Mouse (Mus musculus) spleen, adult 18-20 months (tissue): ENCODE data around the gene Zfp974.
A peak's percentile ranks its signal among the peaks of the same experiment; 100 is the strongest.
"Not testable (repeated sequence)": the region's sequence is repeated elsewhere in the genome, so short reads cannot be mapped to it uniquely, and the experiment has no call there.

Experiments used
- DNase-seq, 2 experiments: peaks; one replicate each; pipeline ENCODE4 v3.0.0; 2022; ENCODE audit warnings: mixed read lengths in 2 of 2

Zfp974 gene

DNA sequence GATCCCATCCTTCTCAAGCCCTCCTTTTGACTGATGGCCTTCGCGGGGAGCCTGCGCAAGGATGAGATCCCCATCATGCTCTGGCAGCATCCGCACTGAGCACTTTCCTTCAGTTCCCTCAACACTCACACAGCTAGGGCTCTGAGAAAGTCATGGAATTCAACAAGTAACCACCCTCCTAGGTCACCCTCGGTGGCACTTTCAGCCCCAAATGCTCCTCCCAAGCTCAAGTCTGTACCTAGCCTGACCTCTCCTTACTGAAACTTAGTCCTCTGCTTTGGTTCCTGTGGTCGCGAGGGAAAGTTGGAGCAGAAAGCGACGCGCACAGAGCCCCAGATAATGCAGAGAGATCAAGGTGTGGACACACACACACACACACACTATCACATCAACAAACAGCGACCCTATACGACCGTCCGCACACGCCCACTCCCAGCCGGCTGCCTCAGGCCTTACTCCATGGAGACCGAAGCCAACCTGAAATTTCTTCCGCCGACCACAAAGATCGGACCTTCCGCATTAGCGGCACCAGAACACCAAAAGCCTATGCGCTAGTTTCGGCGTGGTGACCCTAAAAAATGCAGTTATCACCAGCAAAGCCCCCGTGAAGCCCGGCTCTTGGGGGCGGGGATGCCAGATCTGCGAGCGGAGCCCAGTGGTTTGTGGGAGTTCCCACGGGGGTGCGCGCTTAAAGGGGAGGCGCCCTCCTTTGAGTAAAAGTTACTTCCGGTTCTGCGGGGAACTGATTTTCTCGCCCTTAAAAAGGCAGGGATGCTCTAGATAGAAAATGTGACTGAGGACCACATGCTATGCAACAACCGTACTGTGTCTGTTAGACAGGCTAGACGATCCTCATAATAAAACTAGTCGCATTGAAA lies at the start of gene Zfp974:
Gene Zfp974, minus strand, starts transcription at position 643 of the 878 bp plus-strand sequence.
- DNase-seq: peak; percentile 41 to 65

DNA sequence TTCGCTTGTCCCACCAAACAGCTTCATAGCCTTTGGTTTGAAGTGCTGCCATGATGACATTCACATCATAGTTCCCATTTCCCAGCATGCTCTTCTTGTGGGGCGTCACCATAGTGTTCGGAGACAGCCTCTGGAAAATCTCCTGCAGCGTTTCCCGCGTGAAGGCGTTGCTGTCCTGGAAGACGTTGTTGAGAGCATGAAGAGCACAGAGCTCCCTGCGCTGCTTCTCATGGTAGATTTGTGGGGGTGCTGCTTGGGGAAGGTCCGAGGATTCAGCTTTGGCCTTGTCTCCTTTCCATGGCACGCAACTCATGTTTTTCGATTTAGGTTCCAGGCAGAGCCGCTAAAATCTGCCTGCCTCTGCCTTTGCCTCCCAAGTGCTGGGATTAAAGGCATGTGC lies 20.2 kb upstream of the Zfp974 start:
- DNase-seq: not testable (repeated sequence)

DNA sequence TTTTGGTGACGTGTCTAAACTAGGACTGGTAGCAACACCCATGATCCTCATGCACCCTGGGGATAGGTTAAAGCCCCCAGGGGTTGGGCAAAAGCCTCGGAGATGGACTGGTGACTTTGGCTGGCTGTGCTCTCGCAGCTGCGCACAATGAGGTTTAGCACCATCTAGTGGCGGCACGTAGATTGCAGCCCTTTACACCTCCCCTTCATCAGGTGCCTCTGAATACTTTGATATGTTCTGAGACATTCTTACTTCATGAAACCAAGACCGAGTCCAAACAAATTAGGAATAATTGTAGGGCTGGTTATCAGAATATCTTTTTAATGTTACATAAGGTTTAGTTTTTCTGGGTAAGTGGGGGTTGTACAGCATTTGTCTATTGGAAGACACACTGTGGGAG lies 12.6 kb upstream of the Zfp974 start:
- peak in 1 of 2 experiments; percentile 35 for DNase-seq

DNA sequence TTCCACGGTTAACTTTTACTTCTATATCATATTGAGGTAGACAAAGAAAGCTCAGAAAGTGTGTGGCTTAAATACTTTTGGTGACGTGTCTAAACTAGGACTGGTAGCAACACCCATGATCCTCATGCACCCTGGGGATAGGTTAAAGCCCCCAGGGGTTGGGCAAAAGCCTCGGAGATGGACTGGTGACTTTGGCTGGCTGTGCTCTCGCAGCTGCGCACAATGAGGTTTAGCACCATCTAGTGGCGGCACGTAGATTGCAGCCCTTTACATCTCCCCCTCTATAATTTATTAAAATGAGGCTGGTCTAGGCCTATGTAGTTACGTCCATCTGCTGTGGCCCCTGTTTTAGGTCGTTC lies 4.5 kb upstream of the Zfp974 start:
- not testable (repeated sequence) for DNase-seq

DNA sequence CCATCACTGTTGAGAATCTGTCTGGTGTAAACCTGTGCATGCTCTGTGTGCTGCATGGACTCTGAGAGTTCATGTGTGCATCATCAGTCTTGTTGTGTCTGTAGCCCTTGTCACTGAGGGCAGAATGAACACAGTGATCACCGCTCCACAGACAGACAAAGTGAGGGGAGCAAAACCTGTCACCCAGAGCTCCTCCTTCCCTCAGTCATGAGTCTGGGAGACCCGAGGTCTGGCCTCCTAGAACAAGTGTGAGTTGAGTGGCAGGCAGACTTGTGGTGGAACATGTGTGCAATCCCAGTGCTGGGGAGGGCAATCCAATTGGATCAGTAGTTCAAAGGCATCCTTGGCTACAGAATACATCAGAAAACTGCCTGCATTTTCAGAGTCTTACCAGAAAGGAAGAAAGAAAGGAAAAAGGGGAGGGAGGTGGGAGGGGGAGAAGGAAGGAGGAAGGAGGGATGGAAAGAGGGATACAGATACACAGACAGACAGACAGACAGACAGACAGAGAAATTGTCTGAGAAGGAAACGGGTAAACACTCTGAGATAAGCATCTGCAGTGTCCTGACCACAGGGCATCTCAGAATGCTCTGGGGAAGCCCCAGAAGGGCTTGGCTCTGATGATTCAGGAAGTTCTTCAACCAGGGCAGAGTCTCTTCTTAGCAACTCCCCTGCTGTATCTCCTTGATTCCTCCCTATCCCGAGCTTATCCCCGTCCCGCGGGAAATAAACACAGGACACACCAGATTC lies 4.0 kb upstream of the Zfp974 start:
- DNase-seq: peak; percentile 19 to 28

DNA sequence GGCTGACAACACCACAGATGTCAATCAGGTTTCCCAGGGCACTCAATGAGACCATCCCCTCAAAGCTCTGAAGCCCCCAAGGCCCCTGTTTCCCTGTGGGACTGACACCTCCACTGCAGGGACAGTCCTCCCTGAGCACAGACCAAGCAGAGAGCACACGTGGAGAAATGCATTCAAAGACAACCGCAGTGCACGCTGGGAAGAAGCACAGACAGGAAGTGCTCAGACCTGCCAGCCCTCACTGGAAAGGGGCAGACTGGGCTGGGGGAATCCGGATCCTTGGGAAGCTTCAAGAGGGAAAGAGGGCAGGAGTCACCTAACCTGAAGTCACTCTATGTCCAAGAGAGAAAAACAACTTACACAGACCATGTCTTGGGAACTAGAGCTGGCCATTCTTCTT lies 2.2 kb downstream of the Zfp974 start:
- DNase-seq: not testable (repeated sequence)

DNA sequence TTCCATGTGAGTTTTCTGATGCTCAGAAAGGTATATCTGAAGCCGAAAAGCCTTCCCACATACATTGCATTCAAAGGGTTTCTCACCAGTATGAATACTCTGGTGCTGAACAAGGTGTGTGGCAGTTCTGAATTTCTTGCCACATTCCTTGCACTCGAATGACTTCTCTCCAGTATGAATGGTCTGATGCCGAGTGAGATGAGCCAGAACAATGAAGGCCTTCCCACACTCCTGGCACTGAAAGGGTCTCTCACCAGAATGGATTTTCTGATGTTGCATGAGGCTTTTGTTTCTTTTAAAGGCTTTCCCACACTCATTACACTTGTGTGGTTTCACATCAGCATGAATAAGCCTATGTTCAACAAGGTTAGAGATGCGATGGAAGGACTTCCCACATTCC lies 18.3 kb downstream of the Zfp974 start:
- not testable (repeated sequence) for DNase-seq

DNA sequence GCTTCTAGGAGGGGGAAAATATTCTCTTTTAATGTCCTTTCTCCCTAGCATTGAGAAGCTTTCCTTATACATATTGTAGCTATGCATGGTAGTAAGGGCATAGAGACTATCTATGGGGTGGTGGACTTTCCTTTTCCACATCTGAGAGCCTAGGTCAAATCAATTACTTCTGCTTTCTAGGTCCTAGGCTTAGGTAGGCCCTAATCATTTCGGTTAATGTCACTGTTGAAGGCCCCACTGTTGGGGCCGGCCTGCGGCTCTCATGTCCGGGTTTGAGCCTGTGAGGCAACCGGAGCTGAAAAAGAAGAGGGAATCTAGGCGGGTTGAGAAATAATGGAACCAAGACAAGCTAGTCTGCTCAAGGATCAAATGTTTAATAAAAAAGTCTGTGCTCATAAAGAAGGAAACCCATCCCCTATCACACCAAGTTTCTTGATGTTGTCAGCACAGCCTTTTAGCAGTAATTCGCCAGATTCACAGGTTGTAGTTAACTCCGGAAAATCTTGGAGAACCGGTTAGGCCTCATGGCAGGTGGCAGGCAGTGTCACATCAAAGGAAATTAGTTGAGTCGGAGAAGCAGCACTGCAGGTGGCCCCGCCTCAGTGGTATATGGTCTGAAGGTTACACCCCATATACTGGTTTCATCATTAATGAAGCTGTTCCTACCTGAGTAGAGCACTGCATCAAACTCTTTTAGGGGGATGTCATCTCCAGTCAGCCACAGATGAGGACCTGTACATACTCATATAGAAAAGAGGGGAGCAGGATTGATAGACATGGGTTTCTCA lies 24.0 kb downstream of the Zfp974 start:
- DNase-seq: no peak

DNA sequence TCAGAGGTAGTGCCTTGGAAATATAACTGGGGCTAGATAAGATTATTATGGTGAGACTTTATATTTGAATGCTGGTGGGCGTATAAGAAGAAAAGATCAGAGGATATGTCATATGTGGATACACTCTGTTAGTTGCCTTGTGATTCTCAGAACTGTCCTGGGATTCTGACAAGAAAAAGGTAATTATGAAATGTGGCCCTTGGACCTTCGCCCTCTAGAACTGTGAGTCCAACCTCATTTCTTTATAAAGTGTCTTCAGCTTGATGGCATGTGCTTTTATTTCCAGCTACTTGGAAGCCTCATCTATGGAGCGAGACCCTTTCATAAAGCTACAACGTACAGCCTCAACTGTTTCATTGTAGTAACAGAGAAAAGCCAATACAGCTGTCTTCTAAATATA lies 28.7 kb downstream of the Zfp974 start:
- no peak for DNase-seq

DNA sequence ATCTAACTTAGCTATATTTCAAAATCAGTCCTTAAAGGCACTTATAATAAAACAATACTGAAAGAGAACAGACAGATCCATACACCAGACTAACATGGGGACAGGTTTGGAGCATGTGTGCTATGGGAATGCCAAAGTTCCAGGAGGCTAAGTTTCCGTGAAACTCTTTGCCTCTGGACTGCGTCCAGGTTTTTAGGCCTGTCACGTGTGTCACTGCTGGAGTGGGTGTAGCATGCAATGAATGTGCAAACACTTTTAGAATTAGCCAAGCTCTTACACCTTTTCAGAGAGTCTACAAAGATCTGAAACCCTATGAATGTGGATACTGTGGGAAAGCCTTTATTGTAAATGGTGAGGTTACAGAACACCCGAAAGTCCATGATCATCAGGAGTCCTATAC lies 47.5 kb downstream of the Zfp974 start:
- no peak for DNase-seq

DNA sequence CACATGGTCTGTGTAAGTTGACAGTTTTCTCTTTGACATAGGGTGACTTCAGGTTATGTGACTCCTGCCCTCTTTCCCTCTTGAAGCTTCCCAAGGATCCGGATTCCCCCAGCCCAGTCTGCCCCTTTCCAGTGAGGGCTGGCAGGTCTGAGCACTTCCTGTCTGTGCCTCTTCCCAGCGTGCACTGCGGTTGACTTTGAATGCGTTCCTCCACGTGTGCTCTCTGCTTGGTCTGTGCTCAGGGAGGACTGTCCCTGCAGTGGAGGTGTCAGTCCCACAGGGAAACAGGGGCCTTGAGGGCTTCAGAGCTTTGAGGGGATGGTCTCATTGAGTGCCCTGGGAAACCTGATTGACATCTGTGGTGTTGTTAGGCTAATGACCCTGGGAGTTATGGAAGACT lies 66.7 kb downstream of the Zfp974 start:
- DNase-seq: not testable (repeated sequence)

DNA sequence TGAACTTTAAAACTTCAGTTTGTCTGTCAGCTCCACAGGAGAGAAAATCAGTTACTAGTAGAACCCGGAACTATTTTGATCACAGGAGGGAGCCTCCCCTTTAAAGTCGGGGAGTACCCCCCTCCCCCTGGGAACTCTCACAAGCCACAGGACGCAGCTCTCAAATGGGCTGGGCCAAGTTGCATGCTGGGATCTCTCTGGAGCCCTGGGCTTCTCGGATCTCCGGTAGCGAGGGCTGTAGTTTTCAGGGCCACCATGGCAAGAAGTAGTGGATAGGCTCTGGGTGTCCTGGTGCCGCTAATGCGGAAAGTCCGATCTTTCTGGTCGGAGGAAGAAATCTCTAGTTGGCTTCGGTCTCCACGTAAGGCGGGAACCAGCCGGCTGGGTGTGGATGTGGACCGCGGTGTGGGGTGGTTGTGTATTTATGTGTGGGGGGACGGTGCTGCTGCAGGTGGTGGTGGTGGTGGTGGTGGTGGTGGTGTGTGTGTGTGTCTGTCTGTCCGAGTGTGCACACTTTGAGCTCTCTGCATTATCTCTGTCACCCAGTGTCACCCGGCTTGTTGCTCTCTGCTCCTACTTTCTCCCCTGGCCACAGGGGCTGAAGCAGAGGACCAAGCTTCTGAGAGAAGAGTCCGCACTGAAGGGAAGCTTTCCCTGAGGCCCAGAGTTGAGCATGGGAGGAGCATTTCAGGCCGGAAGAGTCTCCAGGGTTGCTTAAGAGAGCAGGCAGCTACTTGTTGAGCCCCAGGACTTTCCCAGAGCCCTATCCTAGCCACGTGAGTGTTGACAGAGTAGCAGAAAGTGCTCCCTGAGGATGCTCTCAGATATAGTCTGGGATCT lies 68.6 kb downstream of the Zfp974 start:
- DNase-seq: peak; percentile 63 to 69

DNA sequence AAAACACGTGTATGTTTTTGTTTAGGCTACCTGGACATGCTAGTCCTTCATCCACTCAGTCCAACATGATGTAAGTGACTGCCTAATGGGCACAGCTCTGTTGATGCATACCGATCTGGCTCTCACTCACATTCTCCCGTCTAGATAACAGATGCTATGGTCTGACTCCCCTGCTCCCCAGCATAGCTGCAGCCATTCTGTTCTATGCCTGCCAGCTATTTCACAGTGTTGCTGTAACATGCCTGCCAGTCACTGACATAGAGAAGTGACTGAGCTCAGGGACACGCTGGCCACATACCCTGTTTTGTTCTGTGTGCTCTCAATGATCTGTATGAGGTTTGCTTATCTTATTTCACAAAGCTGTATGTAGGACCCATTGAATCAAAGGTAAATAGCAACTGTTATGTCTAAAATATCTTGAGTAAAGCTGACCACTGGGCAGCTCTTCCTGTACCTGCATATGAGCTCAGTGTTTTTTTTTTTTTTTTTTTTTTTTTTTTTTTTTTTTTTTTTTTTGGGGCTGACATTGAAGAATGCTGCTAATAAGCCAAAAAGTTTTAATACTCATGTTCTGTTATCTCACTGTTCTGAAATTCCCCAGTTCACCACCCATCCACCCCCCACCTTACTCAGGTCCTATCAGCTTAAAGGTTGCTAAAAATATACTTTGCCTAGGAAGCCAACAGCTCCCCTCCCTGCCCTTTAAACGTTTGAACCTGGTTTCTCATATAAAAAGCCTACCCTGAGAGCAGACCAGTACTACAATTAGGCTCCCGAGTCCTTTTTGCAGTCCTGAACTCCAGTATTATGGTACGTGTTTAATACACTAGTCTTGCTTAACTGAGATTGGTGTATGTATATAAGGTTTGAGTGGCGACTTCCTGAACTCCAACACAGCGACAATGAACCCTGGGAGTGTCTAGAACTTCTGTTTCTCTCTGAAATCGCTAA lies 69.7 kb downstream of the Zfp974 start:
- peak in 1 of 2 experiments; percentile 10 for DNase-seq
